Mouse (Mus musculus): ENCODE data around the gene Gm10337. TPM values are rescaled to one million over a fixed set of nuclear protein-coding genes. Genes with fewer than 3 reads are reported as not detected.

Gene Gm10337
- total RNA-seq (2012; rRNA removed) (not detected in 2 replicates), polyA plus RNA-seq (2012; ENCODE audit: insufficient read depth in 1 of 2, insufficient read length in 2 of 2, low read depth in 1 of 2, low replicate concordance in 2 of 2, missing spikeins in 1 of 2) (not detected)

DNA sequence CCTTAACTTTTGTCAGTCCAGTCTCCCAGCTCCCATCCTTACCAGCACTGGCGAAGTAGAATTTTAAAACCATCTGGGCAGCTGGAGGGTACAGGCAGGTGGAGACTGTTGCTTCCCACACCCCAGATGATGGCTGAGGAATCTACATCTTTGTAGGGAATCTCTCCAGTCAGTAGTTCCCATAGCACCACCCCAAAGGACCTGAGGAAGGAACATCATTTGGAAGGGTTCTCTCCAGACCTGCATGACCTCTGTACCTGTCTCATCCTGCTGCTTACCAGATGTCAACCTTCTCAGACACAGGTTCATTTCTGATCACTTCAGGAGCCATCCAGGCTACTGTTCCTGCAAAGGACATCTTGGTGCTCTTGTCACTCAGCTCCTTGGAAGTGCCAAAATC lies at the start of gene Gm10337:
Gene Gm10337 (plus strand): TSS at position 276 of the 400 bp plus-strand sequence.
- H3K9me3 ChIP-seq (replicated peaks; ENCODE audit: insufficient read depth, low read length) = no peaks in the 10 kb centered on the region
- no peak within 1 kb of the TSS for H3K9ac ChIP-seq (ENCODE audit: control insufficient read depth, low read depth, low read length, poor library complexity, severe bottlenecking)

DNA sequence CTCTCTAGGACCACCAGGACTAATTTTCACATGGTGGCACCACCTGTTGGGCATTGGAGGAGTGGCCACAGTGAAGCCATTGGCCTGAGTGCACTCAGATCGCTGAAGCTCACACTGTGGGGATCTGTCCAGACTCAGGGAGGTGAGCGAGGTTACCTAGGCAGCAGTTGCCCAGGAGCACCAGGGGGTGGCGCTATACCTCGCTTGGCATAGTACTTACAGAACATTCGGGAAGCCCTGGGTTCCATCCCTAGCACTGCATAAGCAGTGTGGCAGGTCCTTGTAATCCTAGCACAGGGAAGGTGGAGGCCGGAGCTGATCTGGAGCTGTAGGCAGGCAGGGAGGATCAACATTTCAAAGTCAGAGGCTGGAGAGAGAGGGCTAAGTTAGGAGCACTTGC lies 47.5 kb upstream of the Gm10337 start:
- peak; percentile 78 for DNase-seq (ENCODE audit: low read depth, low spot score)
- no peak overlapping the region for H3K27ac ChIP-seq (ENCODE audit: control insufficient read depth, low read depth, low read length)
- peak; percentile 47 for TF ChIP-seq ZC3H11A (IDR thresholded peaks at IDR 0.05; ENCODE audit: low read depth, low read length)
- TF ChIP-seq ZMIZ1 (IDR thresholded peaks at IDR 0.05; ENCODE audit: low read depth, low read length) = no peak
- TF ChIP-seq CTCF (IDR thresholded peaks at IDR 0.05 in 2 of 3, conservative IDR thresholded peaks at IDR 0.05 in 1 of 3; ENCODE audit: control insufficient read depth in 1 of 3, insufficient read depth in 1 of 3, low read depth in 2 of 3, low read length in 3 of 3, poor library complexity in 1 of 3, severe bottlenecking in 1 of 3) = peak; percentile 90 to 100 (median 93)
- no peak for TF ChIP-seq POLR2AphosphoS2 (IDR thresholded peaks at IDR 0.05; ENCODE audit: low read length)
- no peak for TF ChIP-seq HCFC1 (IDR thresholded peaks at IDR 0.05; ENCODE audit: low read depth, low read length)
- 0 out of 2 replicates have a peak, but pooled peaks have one; percentile 12 for TF ChIP-seq ZNF384 (IDR thresholded peaks at IDR 0.05; ENCODE audit: low read depth, low read length)
- peak; percentile 77 for TF ChIP-seq SMC3 (IDR thresholded peaks at IDR 0.05; ENCODE audit: low read depth, low read length)
- no peak for TF ChIP-seq MAFK (IDR thresholded peaks at IDR 0.05; ENCODE audit: borderline replicate concordance, low read depth, low read length)
- peak; percentile 46 for TF ChIP-seq RAD21 (IDR thresholded peaks at IDR 0.05; ENCODE audit: low read depth, low read length)
- TF ChIP-seq USF2 (IDR thresholded peaks at IDR 0.05; ENCODE audit: borderline replicate concordance in 1 of 2, insufficient read depth in 1 of 2, low read depth in 1 of 2, low read length in 2 of 2) = no peak
- no peak for TF ChIP-seq MAZ (IDR thresholded peaks at IDR 0.05; ENCODE audit: low read depth, low read length)
- peaks cover 2% of the 10 kb centered on the region; the same call in 1 of the 2 replicates for H3K79me2 ChIP-seq (ENCODE audit: control insufficient read depth, insufficient read depth, low read length, poor library complexity)
- no peaks in the 10 kb centered on the region for H3K9me3 ChIP-seq (replicated peaks; ENCODE audit: insufficient read depth, low read length)
- peaks cover 5 to 32% of the 10 kb centered on the region in 2 experiments for H3K4me1 ChIP-seq (ENCODE audit: control insufficient read depth in 1 of 2, insufficient read depth in 2 of 2, low read length in 2 of 2)
- no peak overlapping the region for H3K4me3 ChIP-seq (ENCODE audit: control insufficient read depth in 1 of 2, insufficient read depth in 1 of 2, low read depth in 2 of 2, low read length in 2 of 2)
- no peak overlapping the region for H3K9ac ChIP-seq (ENCODE audit: control insufficient read depth, low read depth, low read length, poor library complexity, severe bottlenecking)
- H3K36me3 ChIP-seq (ENCODE audit: control insufficient read depth in 1 of 2, insufficient read depth in 2 of 2, low read length in 2 of 2) = peaks cover 0 to 21% of the 10 kb centered on the region in 2 experiments; a peak in 2 of 4 replicates
- no peaks in the 10 kb centered on the region for H3K27me3 ChIP-seq (ENCODE audit: control insufficient read depth in 1 of 2, insufficient read depth in 2 of 2, low read length in 2 of 2)

More for the DNA sequence above, at the start of gene Gm10337:
- DNase-seq (ENCODE audit: low read depth, low spot score) = no peak
- H3K4me3 ChIP-seq (ENCODE audit: control insufficient read depth in 1 of 2, insufficient read depth in 1 of 2, low read depth in 2 of 2, low read length in 2 of 2) = no peak within 1 kb of the TSS
- H3K27me3 ChIP-seq (ENCODE audit: control insufficient read depth in 1 of 2, insufficient read depth in 2 of 2, low read length in 2 of 2) = no peaks in the 10 kb centered on the region
- H3K4me1 ChIP-seq (ENCODE audit: control insufficient read depth in 1 of 2, insufficient read depth in 2 of 2, low read length in 2 of 2) = peaks cover 18 to 20% of the 10 kb centered on the region in 2 experiments
- peak; percentile 29; the same call in 1 of the 2 replicates for TF ChIP-seq POLR2AphosphoS2 (IDR thresholded peaks at IDR 0.05; ENCODE audit: low read length)
- TF ChIP-seq POLR2AphosphoS5 (IDR thresholded peaks at IDR 0.05; ENCODE audit: borderline replicate concordance, low read depth, low read length) = peak; percentile 48; the same call in 1 of the 2 replicates
- TF ChIP-seq MEF2A (IDR thresholded peaks at IDR 0.05; ENCODE audit: extremely low read depth, insufficient replicate concordance, low read depth, low read length, poor library complexity, severe bottlenecking) = no peak
- no peak within 1 kb of the TSS for H3K27ac ChIP-seq (ENCODE audit: control insufficient read depth, low read depth, low read length)
- H3K36me3 ChIP-seq (ENCODE audit: control insufficient read depth in 1 of 2, insufficient read depth in 2 of 2, low read length in 2 of 2) = peaks cover 27 to 29% of the 10 kb centered on the region in 2 experiments
- no peaks in the 10 kb centered on the region for H3K79me2 ChIP-seq (ENCODE audit: control insufficient read depth, insufficient read depth, low read length, poor library complexity)

All from MEL (cell line).